Mouse (Mus musculus) erythroblast, adult 5-6 weeks (primary cell): ENCODE measurements around the gene Tmem267. TPM values are rescaled to one million over a fixed set of nuclear protein-coding genes. Genes with fewer than 3 reads are reported as not detected.

Experiments
- total RNA-seq, 2 experiments: library from RNA; stranded (forward) in 1 of 2; stranded (reverse) in 1 of 2; fragments of 150-400 nt in 1 of 2; fragments of 200-764, 138-1000 nt in 1 of 2; gene quantifications; 2 replicates each; pipeline versions ENCODE4 v1.2.3 to v1.2.4; 2015 to 2017; ENCODE audit warnings: low replicate concordance in 2 of 2

Tmem267 gene
- total RNA-seq, 2 experiments from 2014 or later: 0.43 to 6.3 TPM

Other genes starting within 250 kb of the Tmem267 start
- 16.9 and 24.4 TPM in 2 replicates for gene Paip1, start 59.4 kb upstream of the Tmem267 start, total RNA-seq (2015; ENCODE audit: low replicate concordance)
- gene Paip1, start 59.4 kb upstream of the Tmem267 start, total RNA-seq (2017; ENCODE audit: low replicate concordance): 17.8 and 29.8 TPM in 2 replicates
- gene 4833420G17Rik, start 25.3 kb upstream of the Tmem267 start, total RNA-seq (2015; ENCODE audit: low replicate concordance): 51.3 and 76.9 TPM in 2 replicates
- gene 4833420G17Rik, start 25.3 kb upstream of the Tmem267 start, total RNA-seq (2017; ENCODE audit: low replicate concordance): 59.7 and 71.9 TPM in 2 replicates
- not detected in 2 replicates for gene 3110070M22Rik, start 344 bp downstream of the Tmem267 start, total RNA-seq (2015; ENCODE audit: low replicate concordance)
- not detected in 2 replicates for gene 3110070M22Rik, start 344 bp downstream of the Tmem267 start, total RNA-seq (2017; ENCODE audit: low replicate concordance)
- not detected in 2 replicates for gene Ccl28, start 135.8 kb downstream of the Tmem267 start, total RNA-seq (2015; ENCODE audit: low replicate concordance)
- gene Ccl28, start 135.8 kb downstream of the Tmem267 start, total RNA-seq (2017; ENCODE audit: low replicate concordance): not detected in 2 replicates
- 6.5 and 11.5 TPM in 2 replicates for gene Hmgcs1, start 202.3 kb downstream of the Tmem267 start, total RNA-seq (2015; ENCODE audit: low replicate concordance)
- 5.1 and 7.1 TPM in 2 replicates for gene Hmgcs1, start 202.3 kb downstream of the Tmem267 start, total RNA-seq (2017; ENCODE audit: low replicate concordance)